Mouse (Mus musculus) NIH3T3 (cell line): Measurements from ENCODE around the gene Gm5152.
"Not testable (repeated sequence)": the region's sequence is repeated elsewhere in the genome, so short reads cannot be mapped to it uniquely, and the experiment has no call there.

ENCODE experiments used
- DNase-seq: peaks from one replicate; pipeline ENCODE4 v3.0.0-alpha.2; 2012; ENCODE audit warnings: low read depth

Gm5152 gene

GRCm38 (mm10) chr5:10246426-10246825 lies at the start of gene Gm5152:
TSS of gene Gm5152 (minus strand) at chr5:10246526.
- DNase-seq: not testable (repeated sequence)

- not testable (repeated sequence) for DNase-seq
These were observed 8.4 kb upstream of the Gm5152 start for GRCm38 (mm10) chr5:10254768-10255167.

- not testable (repeated sequence) for DNase-seq
These were observed 556 bp downstream of the Gm5152 start for GRCm38 (mm10) chr5:10245770-10246169.

GRCm38 (mm10) chr5:10240436-10240835 lies 5.9 kb downstream of the Gm5152 start:
- not testable (repeated sequence) for DNase-seq

- DNase-seq: no peak
These were observed 26.0 kb downstream of the Gm5152 start for GRCm38 (mm10) chr5:10220317-10220716.

- DNase-seq: no peak
These were observed 43.3 kb downstream of the Gm5152 start for GRCm38 (mm10) chr5:10203067-10203466.

- no peak for DNase-seq
These were observed 49.4 kb downstream of the Gm5152 start for GRCm38 (mm10) chr5:10196880-10197279.
